Mouse (Mus musculus) lung, postnatal 0 days (tissue): Measurements from ENCODE around the gene Atp2c2.

ENCODE experiments used
- CTCF ChIP-seq: IDR thresholded peaks from 2 replicates; pipeline ENCODE4 v1.5.1; 2016; ENCODE audit warnings: antibody characterized with exemption, mild to moderate bottlenecking
- EP300 ChIP-seq: IDR thresholded peaks from 2 replicates; pipeline ENCODE4 v1.6.1; 2016; ENCODE audit warnings: antibody characterized with exemption, mild to moderate bottlenecking, control low read depth

DNA sequence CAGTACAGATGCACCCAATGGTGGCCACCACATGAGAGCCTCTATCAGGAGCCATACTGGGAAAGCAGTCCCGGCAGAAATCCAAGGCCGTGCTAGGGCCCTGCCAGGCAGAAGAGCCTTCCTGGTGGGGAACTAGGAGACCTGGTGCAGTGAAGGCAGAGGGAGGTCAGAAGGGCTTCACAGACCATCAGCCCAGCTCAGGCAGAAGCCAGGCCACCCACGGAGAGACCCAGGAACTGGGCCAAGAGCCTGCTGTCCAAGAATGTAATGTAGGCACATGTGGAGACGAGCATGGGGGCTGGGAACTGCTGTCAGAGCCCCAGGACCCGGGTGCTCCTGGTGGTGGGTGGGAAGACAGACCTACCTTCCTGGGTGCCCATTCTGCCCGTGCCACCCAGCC lies 34.5 kb upstream of the Atp2c2 start:
- TF ChIP-seq CTCF (no peak), EP300 (no peak)
